Mouse (Mus musculus) olfactory bulb, adult 2 months (tissue): Measurements from ENCODE around the gene Nynrin. TPM values are rescaled to one million over a fixed set of nuclear protein-coding genes. Genes with fewer than 3 reads are reported as not detected.
A peak's percentile ranks its signal among the peaks of the same experiment; 100 is the strongest.

Experiments
- H3K27ac ChIP-seq: fragments of 200-500 bp; 2 replicates; pipeline ENCODE4 v1.5.1; 2012; ENCODE audit warnings: low read depth, low read length; ENCODE audit not compliant: insufficient read depth
- H3K4me1 ChIP-seq: fragments of 200-500 bp; 2 replicates; pipeline ENCODE4 v1.6.1; 2012; ENCODE audit warnings: low read length; ENCODE audit not compliant: control insufficient read depth, insufficient read depth
- H3K4me3 ChIP-seq: fragments of 200-500 bp; 2 replicates; pipeline ENCODE4 v1.5.1; 2012; ENCODE audit warnings: mild to moderate bottlenecking, low read depth, low read length, moderate library complexity; ENCODE audit not compliant: insufficient read depth
- CTCF ChIP-seq: fragments of 200-500 bp; IDR thresholded peaks from 2 replicates; pipeline ENCODE4 v1.5.1; 2012; ENCODE audit warnings: low read depth, mild to moderate bottlenecking, low read length, moderate library complexity; ENCODE audit not compliant: insufficient read depth
- POLR2A ChIP-seq: fragments of 200-500 bp; IDR thresholded peaks from 2 replicates; pipeline ENCODE4 v1.6.1; 2012; ENCODE audit warnings: mild to moderate bottlenecking, low read depth, low read length, moderate library complexity; ENCODE audit not compliant: insufficient read depth
- WGBS: fragments of 180-500 bp; shearing (Covaris S2); methylation state at CpG from one replicate; pipeline ENCODE4 v1.1.7; 2018; 5-methylcytosine and 5-hydroxymethylcytosine counted together
- polyA plus RNA-seq: library from polyadenylated mRNA; stranded (reverse); fragments of >200 nt; gene quantifications from 2 replicates; pipeline ENCODE4 v1.2.4, GENCODE M21; 2012; ENCODE audit warnings: low replicate concordance; ENCODE audit not compliant: missing spikeins, insufficient read depth, insufficient read length

Gene Nynrin
- polyA plus RNA-seq, 1 experiment, result not detected

DNA sequence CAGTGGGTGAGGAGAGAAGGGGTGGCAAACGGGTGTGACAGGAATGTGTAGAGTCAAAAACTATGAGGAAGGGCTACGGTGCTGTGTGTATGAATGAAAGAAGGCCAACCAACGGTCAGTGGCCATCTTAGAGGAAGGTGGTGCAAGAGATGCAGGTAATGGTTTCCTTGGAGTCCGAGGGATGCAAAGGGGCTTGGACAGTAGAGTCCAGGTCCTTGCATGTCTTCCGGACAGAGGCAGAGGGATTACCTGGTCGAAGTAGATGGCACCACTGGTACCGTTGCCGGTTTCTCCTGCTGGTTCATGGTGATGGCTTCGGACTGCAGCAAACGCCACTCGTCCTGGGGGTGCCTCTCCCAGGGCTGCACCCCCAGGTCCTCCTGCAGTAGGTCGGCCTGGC is 29.9 kb downstream of the Nynrin start:
- H3K4me1 ChIP-seq, result peaks cover 24% of the 10 kb centered on the region
- H3K27ac ChIP-seq, result no peak overlapping the region
- WGBS, result 93% methylated on average over 12 of the region's 12 CpGs
- no peak overlapping the region for H3K4me3 ChIP-seq
- no peak for TF ChIP-seq POLR2A
- no peak for TF ChIP-seq CTCF

DNA sequence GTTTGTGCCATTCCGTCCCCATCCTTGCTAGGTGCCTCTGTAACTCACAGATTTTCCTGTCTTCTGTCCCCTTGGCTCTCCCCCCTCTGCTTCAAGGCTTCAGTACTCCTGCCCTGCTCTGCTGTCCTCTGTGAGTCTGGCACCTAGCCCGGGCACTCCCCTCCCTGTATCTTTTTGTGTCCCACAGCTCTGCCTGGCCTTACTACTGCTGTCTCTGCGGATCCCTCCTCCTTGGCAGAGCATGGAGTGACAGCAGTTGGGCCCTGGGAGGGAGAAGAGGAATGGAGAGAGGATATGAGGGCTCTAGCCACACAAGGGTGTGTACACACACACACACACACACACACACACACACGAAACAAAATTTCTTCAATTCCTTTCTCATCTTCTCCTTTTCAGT is 30.4 kb downstream of the Nynrin start, which contains the start of gene Cbln3:
Gene Cbln3, minus strand, starts transcription at position 227 of the 400 bp plus-strand sequence.
- Histone ChIP-seq H3K4me3 (peak within 1 kb of the TSS; percentile 62), H3K27ac (no peak within 1 kb of the TSS), H3K4me1 (peaks cover 24% of the 10 kb centered on the region)
- no peak for TF ChIP-seq POLR2A
- TF ChIP-seq CTCF, result no peak
- 42% methylated on average over 4 of the region's 4 CpGs for WGBS

DNA sequence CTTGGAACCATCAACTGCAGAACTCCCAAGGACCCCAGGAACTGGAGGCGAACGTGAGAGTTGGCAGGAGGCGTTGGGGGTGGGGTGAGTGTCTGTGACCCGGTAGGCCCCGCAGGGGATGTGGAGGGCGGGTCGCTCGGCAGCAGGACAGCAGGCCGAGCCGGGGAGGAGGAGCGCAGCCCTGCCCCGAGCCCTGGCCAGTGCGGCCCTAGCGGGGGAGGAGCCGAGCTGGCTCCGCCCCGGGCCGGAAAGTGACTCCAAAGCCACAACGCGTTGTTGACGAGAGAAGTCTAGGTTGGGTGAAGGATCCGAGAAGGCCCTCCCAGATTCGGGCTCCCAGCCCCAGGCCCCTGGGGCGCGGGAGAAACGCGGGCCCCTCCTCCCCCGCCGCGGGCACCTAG is 30.9 kb downstream of the Nynrin start, which contains the start of gene Khnyn:
Gene Khnyn, plus strand, starts transcription at position 235 of the 401 bp plus-strand sequence.
- Histone ChIP-seq H3K4me1 (peaks cover 24% of the 10 kb centered on the region), H3K27ac (no peak within 1 kb of the TSS), H3K4me3 (peak within 1 kb of the TSS; percentile 62)
- TF ChIP-seq POLR2A, result peak; percentile 24; the same call in 1 of the 2 replicates
- no peak for TF ChIP-seq CTCF
- WGBS, result under 1% methylated on average over 30 of the region's 30 CpGs

DNA sequence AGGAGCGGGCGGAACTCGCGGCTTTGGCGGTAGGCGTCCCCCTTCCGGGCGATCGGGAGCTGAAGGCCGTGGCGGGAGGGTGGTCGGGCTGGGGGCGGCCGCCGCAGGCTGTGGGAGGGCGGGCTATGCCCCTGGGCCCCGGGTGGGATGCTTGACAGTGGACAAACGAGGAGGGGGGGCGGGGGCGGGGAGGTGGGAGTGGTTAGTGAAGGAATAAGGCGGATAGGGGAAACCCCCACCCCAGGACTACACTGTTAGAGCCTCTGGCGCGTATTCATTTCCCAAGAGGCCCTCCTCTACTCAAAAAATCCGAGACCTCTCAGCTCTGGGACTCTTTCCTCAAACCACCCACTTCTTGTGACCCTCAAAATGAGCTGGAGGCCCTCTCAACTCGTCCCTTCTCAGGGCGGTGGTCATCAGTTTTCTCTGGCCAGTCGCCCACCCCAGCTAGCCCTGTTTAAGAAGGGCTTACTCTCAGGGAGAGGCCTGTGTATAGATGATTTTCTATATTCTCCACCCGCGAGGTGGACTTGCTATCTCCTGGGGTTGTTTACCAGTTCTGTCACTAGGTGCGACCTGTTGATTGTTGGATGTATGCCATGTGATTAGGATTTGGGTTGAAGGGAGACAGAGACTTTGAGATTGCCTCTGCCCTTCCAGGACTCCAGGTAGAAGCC is 31.4 kb downstream of the Nynrin start:
- no peak for TF ChIP-seq CTCF
- TF ChIP-seq POLR2A, result no peak
- H3K27ac ChIP-seq, result no peak overlapping the region
- 0% methylated on average over 27 of the region's 30 CpGs for WGBS
- H3K4me1 ChIP-seq, result peaks cover 24% of the 10 kb centered on the region
- H3K4me3 ChIP-seq, result peak overlapping the region; percentile 62

DNA sequence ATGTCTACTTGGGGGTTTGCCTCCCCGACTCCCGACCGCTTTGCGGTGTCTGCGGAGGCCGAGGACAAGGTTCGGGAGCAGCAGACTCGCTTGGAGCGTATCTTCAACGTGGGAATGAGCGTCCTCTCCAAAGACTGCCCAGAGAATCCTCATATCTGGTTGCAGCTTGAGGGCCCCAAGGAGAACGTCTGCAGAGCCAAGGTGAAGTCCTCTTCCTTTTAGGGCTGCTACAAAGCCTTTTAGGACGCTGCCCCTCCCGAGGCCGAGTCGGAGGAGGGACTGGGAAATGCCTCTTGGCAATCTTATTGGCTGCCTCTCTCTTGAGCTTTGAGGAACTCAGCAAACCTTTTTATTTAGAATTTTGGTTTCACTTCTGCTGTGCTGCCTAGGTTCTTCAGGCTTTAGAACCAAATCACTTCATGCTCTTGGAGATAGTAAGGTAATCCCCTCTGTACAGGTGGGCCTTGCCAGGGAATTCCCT is 32.0 kb downstream of the Nynrin start:
- peaks cover 24% of the 10 kb centered on the region for H3K4me1 ChIP-seq
- WGBS, result 6% methylated on average over 16 of the region's 16 CpGs
- no peak for TF ChIP-seq POLR2A
- TF ChIP-seq CTCF, result no peak
- H3K4me3 ChIP-seq, result peak overlapping the region; percentile 62
- no peak overlapping the region for H3K27ac ChIP-seq

DNA sequence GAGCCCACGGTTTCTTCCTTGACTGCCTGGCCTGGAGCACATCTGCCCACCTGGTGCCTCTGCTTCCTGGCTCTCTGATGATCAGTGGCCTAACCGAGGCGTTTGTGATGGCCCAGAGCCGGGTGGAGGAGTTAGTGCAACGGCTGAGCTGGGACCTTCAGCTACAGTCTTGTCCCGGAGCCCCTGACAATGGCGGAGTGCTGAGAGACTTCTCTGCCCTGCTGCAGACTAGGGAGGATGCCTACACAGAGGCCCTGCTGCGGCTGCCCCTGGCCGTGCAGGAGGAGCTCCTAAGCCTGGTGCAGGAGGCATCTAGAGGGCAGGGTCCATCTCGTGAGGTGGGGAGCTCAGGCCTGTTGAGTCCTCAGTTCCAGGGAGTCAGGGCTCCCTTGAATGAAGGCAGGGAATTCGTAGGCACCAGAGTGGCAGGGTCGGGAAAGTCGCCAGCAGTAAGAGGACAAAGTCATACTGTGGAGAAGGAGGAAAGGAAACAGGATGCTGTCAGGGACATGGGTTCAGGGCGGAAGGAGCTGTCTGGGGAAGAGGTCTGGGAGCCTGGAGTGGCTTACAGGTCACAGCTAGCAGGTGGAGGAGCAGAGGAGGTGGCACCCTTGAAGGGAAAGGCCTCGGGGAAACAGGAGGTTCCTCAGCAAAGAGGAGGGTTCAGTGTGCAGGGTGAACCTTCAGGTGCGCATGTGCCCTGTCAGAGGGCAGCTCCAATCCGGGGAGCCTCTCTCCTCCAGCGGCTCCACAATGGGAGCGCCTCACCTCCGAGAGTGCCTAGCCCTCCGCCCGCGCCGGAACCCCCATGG is 33.0 kb downstream of the Nynrin start:
- WGBS, result 85% methylated on average over 24 of the region's 24 CpGs
- Histone ChIP-seq H3K27ac (no peak overlapping the region), H3K4me3 (no peak overlapping the region), H3K4me1 (peaks cover 24% of the 10 kb centered on the region)
- TF ChIP-seq POLR2A (no peak), CTCF (no peak)

DNA sequence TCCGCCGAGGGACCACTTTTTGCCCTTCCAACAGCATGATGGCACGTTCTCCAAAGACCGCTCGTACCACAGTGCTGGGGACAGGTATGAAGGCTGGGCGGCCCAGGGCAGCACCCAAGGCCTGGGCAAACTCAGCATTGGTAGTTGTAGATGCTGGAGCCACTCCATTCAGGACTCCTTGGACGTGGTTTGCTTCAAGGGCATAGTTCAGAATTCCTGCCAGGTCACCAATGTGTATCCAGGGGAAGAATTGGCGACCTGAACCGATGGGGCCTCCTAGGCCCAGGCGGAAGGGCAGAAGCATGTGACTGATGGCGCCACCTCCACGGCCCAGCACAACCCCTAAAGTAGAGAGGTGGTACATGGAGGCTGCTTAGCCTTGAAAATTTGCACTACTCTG is 43.9 kb downstream of the Nynrin start:
- H3K27ac ChIP-seq, result no peak overlapping the region
- TF ChIP-seq CTCF (no peak), POLR2A (no peak)
- peaks cover 7% of the 10 kb centered on the region; the same call in 1 of the 2 replicates for H3K4me1 ChIP-seq
- no peak overlapping the region for H3K4me3 ChIP-seq
- 95% methylated on average over 12 of the region's 12 CpGs for WGBS

DNA sequence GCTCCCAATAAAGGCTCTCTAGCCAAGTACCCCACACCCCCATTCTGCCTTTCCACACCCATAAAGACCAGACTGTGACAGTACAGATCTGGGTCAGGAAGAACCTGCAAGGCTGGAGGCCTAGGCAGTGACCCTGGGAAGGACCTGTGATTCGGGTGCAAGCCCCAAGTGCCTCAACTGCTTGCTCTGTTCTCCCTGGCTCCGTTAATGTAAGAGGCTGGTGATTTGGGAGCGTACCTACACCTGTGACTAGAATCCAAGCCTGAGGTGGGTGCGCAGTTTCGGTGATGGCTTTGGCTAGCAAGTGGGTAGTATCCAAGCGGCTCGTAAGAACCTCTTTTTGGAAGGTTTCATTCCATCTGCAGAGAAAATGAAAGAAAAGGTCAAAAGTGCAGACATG is 45.1 kb downstream of the Nynrin start:
- H3K4me1 ChIP-seq, result peaks cover 7% of the 10 kb centered on the region; the same call in 1 of the 2 replicates
- 93% methylated on average over 7 of the region's 7 CpGs for WGBS
- H3K4me3 ChIP-seq, result no peak overlapping the region
- no peak for TF ChIP-seq CTCF
- TF ChIP-seq POLR2A, result no peak
- no peak overlapping the region for H3K27ac ChIP-seq

DNA sequence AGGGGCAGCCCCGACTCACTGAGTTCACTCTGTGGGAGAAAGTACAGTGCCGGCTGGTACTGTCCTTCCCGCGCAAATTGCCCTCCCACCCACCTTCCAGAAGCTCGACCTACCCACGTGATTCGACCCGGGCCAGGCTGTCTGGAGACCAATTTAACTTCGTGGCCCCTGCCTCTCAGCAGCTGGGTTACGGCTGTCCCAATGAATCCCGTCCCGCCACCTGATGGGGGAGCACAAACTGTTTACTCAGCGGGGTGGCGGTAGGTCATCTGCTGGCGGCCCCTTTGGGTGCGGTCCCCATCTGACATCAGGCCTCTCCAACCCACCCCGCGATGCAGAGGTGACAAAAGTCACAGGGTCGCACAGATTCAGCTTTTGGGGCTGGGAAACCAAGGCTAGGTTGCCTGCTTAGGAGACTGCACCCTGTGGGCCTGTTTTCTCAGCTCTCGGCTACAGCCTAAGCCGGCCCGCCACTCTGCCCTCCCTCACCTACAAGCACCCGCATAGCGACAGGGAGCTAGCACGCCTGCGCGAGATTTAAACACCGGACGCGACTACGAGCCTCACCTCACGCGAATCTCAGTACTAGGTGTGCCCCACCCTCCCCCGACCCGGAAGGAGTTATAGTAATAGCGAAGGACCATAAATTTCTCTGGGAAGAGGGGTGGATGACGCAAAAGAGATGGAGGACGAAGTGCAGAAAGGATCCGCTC is 46.0 kb downstream of the Nynrin start, which contains the start of gene Sdr39u1:
Gene Sdr39u1, minus strand, starts transcription at position 593 of the 713 bp plus-strand sequence.
- TF ChIP-seq POLR2A, result peak; percentile 60
- TF ChIP-seq CTCF, result 0 out of 2 replicates have a peak, but pooled peaks have one; percentile 13
- WGBS, result 2% methylated on average over 39 of the region's 39 CpGs
- Histone ChIP-seq H3K4me1 (peaks cover 7% of the 10 kb centered on the region; the same call in 1 of the 2 replicates), H3K27ac (peak within 1 kb of the TSS; percentile 81), H3K4me3 (peak within 1 kb of the TSS; percentile 62)
